Comparison of ENCODE assay signal across 7 mouse cellular contexts in the genomic region with DNA sequence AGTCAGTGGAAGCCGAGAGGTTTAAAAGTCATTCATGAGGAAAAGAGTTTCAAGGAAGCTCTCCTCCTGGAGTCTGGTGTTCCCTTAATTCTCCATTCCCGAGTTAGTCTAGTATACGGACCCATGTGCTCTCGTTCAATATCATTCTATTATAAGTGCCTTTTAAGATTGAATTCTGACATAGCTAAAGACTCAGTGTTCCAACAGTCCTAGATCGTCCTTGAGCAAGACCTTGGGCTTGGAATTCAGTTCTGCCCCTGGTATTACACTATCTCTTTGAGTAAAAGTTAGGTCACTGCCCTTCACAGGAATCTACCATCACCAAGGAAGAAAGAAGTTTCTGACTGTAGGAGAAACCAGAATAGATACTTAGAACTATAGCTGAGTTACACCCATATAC. TPM values are rescaled to one million over a fixed set of nuclear protein-coding genes. Genes with fewer than 3 reads are reported as not detected.
"Had no signal": no experiment of that assay in that cellular context is flagged by ENCODE, and none has a peak within 500 bp of the region (broad histone marks: within the 10 kb centered on the region; RNA-seq: fewer than 3 reads in every experiment).

No protein-coding gene starts in this region.

RNA-seq across cellular contexts. Expression of gene Srd5a2, which starts 15.0 kb away (rescaled TPM):
- polyA plus RNA-seq: small intestine, adult 2 months; spleen, adult 2 months; stomach, embryonic 14.5 days; stomach, embryonic 15.5 days; stomach, embryonic 16.5 days; stomach, postnatal 0 days; thymus, postnatal 0 days had no signal
